Mouse (Mus musculus) brain, embryonic 14.5 days (tissue): ENCODE measurements around the gene Ripor3.

Experiments used
- CTCF ChIP-seq: fragments of 200-500 bp; IDR thresholded peaks from 2 replicates; pipeline ENCODE4 v1.5.1; 2012; ENCODE audit warnings: inconsistent platforms, mild to moderate bottlenecking, moderate library complexity, borderline replicate concordance; ENCODE audit not compliant: insufficient read depth, insufficient read length; ENCODE audit errors: extremely low read depth
- POLR2A ChIP-seq: fragments of 200-500 bp; IDR thresholded peaks from 2 replicates; pipeline ENCODE4 v1.6.1; 2012; ENCODE audit warnings: mild to moderate bottlenecking, inconsistent platforms, borderline replicate concordance; ENCODE audit not compliant: poor library complexity, insufficient read depth, insufficient read length, severe bottlenecking; ENCODE audit errors: extremely low read depth

DNA sequence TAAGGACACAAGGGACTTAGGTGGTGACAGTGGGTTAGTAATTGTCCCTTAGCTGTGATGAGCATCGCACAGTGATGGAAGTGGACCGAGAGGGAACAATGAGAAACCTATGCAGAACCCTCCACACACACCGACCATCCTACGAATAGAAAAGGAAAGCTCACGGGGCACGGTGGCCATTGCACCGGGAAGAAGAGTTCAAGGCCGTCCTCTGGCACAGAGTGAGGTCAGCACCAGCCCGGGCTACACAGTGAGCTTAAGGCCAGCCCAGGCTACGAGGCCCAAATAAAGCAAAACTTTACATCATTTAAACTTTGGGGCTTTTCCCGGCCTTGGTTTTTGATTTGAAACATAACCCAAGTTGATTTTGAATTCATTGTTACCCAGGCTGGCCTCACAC lies 43.7 kb upstream of the Ripor3 start:
- no peak for TF ChIP-seq CTCF
- no peak for TF ChIP-seq POLR2A
